Mouse (Mus musculus) midbrain, postnatal 0 days (tissue): Measurements from ENCODE around the gene Aldh9a1. TPM values are rescaled to one million over a fixed set of nuclear protein-coding genes. Genes with fewer than 3 reads are reported as not detected.

ENCODE experiments used
- ATAC-seq: fragments of 200-750 bp; cut with Nextera tagmentation; 2 replicates; pipeline ENCODE4 v1.8.0; 2017; ENCODE audit warnings: moderate number of reproducible peaks, mild to moderate bottlenecking, moderate TSS enrichment, moderate library complexity; ENCODE audit not compliant: low FRiP score
- DNase-seq: peaks from one replicate; pipeline ENCODE4 v3.0.0-alpha.2; 2015; ENCODE audit warnings: low spot score
- H3K27ac ChIP-seq: fragments of 300-500 bp; sonication (generic); 2 replicates; pipeline ENCODE4 v1.5.1; 2014; ENCODE audit warnings: low read depth, mild to moderate bottlenecking, low read length, mixed read lengths
- H3K27me3 ChIP-seq: fragments of 300-500 bp; sonication (generic); 2 replicates; pipeline ENCODE4 v1.6.1; 2014; ENCODE audit warnings: low read length, control low read depth, mixed read lengths; ENCODE audit not compliant: insufficient read depth
- H3K36me3 ChIP-seq: fragments of 300-500 bp; sonication (generic); 2 replicates; pipeline ENCODE4 v1.6.1; 2014; ENCODE audit warnings: low read length, control low read depth, mixed read lengths; ENCODE audit not compliant: insufficient read depth
- H3K4me1 ChIP-seq: fragments of 300-500 bp; sonication (generic); 2 replicates; pipeline ENCODE4 v1.6.1; 2014; ENCODE audit warnings: mild to moderate bottlenecking, control low read depth, antibody characterized with exemption, low read length, mixed read lengths; ENCODE audit not compliant: insufficient read depth
- H3K4me2 ChIP-seq: fragments of 300-500 bp; sonication (generic); 2 replicates; pipeline ENCODE4 v1.6.1; 2014; ENCODE audit warnings: low read depth, mild to moderate bottlenecking, low read length, mixed read lengths; ENCODE audit not compliant: poor library complexity, severe bottlenecking
- H3K4me3 ChIP-seq: fragments of 300-500 bp; sonication (generic); 2 replicates; pipeline ENCODE4 v1.5.1; 2014; ENCODE audit warnings: low read depth, mild to moderate bottlenecking, low read length, moderate library complexity
- H3K9ac ChIP-seq: fragments of 300-500 bp; sonication (generic); replicated peaks from 2 replicates; pipeline ENCODE4 v1.6.1; 2014; ENCODE audit warnings: mild to moderate bottlenecking, low read length, moderate library complexity, mixed read lengths; ENCODE audit not compliant: poor library complexity, severe bottlenecking
- H3K9me3 ChIP-seq: fragments of 300-500 bp; sonication (generic); 2 replicates; pipeline ENCODE4 v1.6.1; 2016; ENCODE audit warnings: low read length, control low read depth
- CTCF ChIP-seq: IDR thresholded peaks from 2 replicates; pipeline ENCODE4 v1.5.1; 2016; ENCODE audit warnings: antibody characterized with exemption, mild to moderate bottlenecking
- WGBS: fragments of 180-500 bp; shearing (Covaris S2); extraction: QIAGEN DNeasy Blood & Tissue Kit; methylation state at CpG from one replicate; pipeline ENCODE4 v1.1.7; 2014; 5-methylcytosine and 5-hydroxymethylcytosine counted together
- polyA plus RNA-seq: library from polyadenylated mRNA; unstranded; fragments of >200 nt; fragmentation: Nextera tagmentation; extraction: Ambion mirVana; gene quantifications from 2 replicates; pipeline ENCODE4 v1.2.1, GENCODE M21; 2015
- total RNA-seq: library from RNA; depleted of rRNA; stranded (reverse); fragments of >200 nt; gene quantifications from 2 replicates; pipeline ENCODE4 v1.2.3, GENCODE M21; 2014

The Aldh9a1 gene
- total and polyA plus RNA-seq, 2 experiments from 2014 or later, result 12.3 to 41.5 TPM

DNA sequence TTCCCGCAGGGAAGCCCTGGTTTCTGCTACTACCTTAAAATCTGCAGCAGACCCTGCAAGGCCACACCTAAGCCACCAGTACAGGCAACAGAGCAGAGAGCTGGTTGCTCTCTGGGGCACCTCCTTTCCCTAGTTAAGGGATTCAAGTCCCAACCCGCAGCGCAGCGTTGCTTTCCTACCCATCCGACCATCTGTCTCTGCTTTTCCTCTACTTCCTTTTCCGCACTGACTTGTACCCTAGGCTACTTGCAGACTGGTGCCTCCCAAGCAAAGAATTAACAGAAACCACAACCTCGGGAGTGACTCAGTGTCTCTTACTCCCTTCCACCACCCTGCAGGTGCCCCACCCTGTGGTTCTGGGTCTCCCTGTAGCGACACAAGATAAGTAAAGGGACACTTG, 42.9 kb downstream of the Aldh9a1 start:
- Histone ChIP-seq H3K27ac (peak overlapping the region; percentile 26; the same call in 1 of the 2 replicates), H3K4me1 (no peaks in the 10 kb centered on the region), H3K27me3 (no peaks in the 10 kb centered on the region; the same call in 1 of the 2 replicates), H3K4me3 (peak overlapping the region; percentile 67), H3K36me3 (no peaks in the 10 kb centered on the region), H3K9me3 (no peaks in the 10 kb centered on the region), H3K9ac (peak overlapping the region; percentile 68), H3K4me2 (peak overlapping the region; percentile 84)
- DNase-seq (no peak), ATAC-seq (no peak)
- WGBS, result 9% methylated on average over 8 of the region's 8 CpGs
- no peak for TF ChIP-seq CTCF

DNA sequence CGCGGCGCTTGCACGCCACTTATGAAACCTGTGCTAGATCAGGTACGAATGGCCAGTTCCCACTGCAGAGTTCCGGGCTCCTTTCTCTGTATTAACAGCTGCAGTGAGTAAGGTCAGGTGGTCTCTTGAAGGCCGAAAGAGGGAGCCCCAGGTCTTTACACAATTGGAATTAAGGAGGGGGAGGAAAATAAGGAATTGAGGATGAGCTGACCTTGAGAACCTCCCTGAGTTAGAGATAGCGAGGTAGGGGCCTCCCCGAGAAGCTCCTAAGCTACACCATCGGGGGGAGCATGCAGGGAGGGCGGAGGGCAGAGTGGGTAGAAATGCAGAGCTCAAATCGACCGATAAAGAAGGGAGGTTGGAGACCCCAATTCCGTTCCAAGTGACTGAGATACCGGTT, 43.5 kb downstream of the Aldh9a1 start:
- peak; percentile 44 for TF ChIP-seq CTCF
- 1% methylated on average over 15 of the region's 15 CpGs for WGBS
- peak overlapping the region; percentile 75 for H3K27ac ChIP-seq

GRCm38 (mm10) chr1:167393683-167394492, 44.1 kb downstream of the Aldh9a1 start, which contains the start of gene Mgst3:
Gene Mgst3, minus strand, starts transcription at chr1:167393841.
- no peaks in the 10 kb centered on the region for H3K36me3 ChIP-seq
- WGBS, result under 1% methylated on average over 45 of the region's 45 CpGs
- H3K27me3 ChIP-seq, result no peaks in the 10 kb centered on the region; the same call in 1 of the 2 replicates
- peak; percentile 78 for TF ChIP-seq CTCF
- peak; percentile 97 for DNase-seq
- ATAC-seq, result peak; percentile 92
- peak within 1 kb of the TSS; percentile 75 for H3K27ac ChIP-seq
- no peaks in the 10 kb centered on the region for H3K4me1 ChIP-seq
- H3K4me2 ChIP-seq, result peak within 1 kb of the TSS; percentile 84
- H3K9me3 ChIP-seq, result no peaks in the 10 kb centered on the region
- peak within 1 kb of the TSS; percentile 67 for H3K4me3 ChIP-seq
- peak within 1 kb of the TSS; percentile 68 for H3K9ac ChIP-seq

More for the DNA sequence above, 43.5 kb downstream of the Aldh9a1 start:
- H3K36me3 ChIP-seq, result no peaks in the 10 kb centered on the region
- H3K27me3 ChIP-seq, result no peaks in the 10 kb centered on the region; the same call in 1 of the 2 replicates
- peak; percentile 59 for DNase-seq
- H3K9ac ChIP-seq, result peak overlapping the region; percentile 68
- ATAC-seq, result peak; percentile 52
- H3K4me3 ChIP-seq, result peak overlapping the region; percentile 67
- H3K9me3 ChIP-seq, result no peaks in the 10 kb centered on the region
- H3K4me2 ChIP-seq, result peak overlapping the region; percentile 84
- H3K4me1 ChIP-seq, result no peaks in the 10 kb centered on the region

- no peak overlapping the region for H3K27ac ChIP-seq
- no peaks in the 10 kb centered on the region for H3K4me1 ChIP-seq
- ATAC-seq (no peak), DNase-seq (no peak)
- H3K4me3 ChIP-seq, result no peak overlapping the region
- no peaks in the 10 kb centered on the region; the same call in 1 of the 2 replicates for H3K27me3 ChIP-seq
- H3K9me3 ChIP-seq, result no peaks in the 10 kb centered on the region
- no peaks in the 10 kb centered on the region for H3K36me3 ChIP-seq
- H3K9ac ChIP-seq, result no peak overlapping the region
- TF ChIP-seq CTCF, result no peak
- WGBS, result 83% methylated on average over 4 of the region's 4 CpGs
- H3K4me2 ChIP-seq, result no peak overlapping the region
Observed at GRCm38 (mm10) chr1:167405237-167405636, 55.4 kb downstream of the Aldh9a1 start.

GRCm38 (mm10) chr1:167409601-167410000, 59.8 kb downstream of the Aldh9a1 start:
- H3K27ac ChIP-seq, result no peak overlapping the region

More at GRCm38 (mm10) chr1:167409601-167410000, 59.8 kb downstream of the Aldh9a1 start:
- Histone ChIP-seq H3K9ac (no peak overlapping the region), H3K36me3 (no peaks in the 10 kb centered on the region), H3K9me3 (no peaks in the 10 kb centered on the region), H3K4me1 (no peaks in the 10 kb centered on the region), H3K27me3 (no peaks in the 10 kb centered on the region; the same call in 1 of the 2 replicates), H3K4me3 (no peak overlapping the region), H3K4me2 (no peak overlapping the region)
- no peak for TF ChIP-seq CTCF
- ATAC-seq (no peak), DNase-seq (no peak)
- 76% methylated on average over 4 of the region's 4 CpGs for WGBS
